Mouse (Mus musculus) adrenal gland, postnatal 0 days (tissue): ENCODE data around the gene Aldh1b1. TPM values are rescaled to one million over a fixed set of nuclear protein-coding genes. Genes with fewer than 3 reads are reported as not detected.

Source experiments
- polyA plus RNA-seq: library from polyadenylated mRNA; unstranded; fragments of >200 nt; fragmentation: Nextera tagmentation; extraction: Ambion mirVana; gene quantifications from 2 replicates; pipeline ENCODE4 v1.2.1, GENCODE M21; 2015

Gene Aldh1b1
- polyA plus RNA-seq, result 17.7 and 36.8 TPM in 2 replicates

DNA sequence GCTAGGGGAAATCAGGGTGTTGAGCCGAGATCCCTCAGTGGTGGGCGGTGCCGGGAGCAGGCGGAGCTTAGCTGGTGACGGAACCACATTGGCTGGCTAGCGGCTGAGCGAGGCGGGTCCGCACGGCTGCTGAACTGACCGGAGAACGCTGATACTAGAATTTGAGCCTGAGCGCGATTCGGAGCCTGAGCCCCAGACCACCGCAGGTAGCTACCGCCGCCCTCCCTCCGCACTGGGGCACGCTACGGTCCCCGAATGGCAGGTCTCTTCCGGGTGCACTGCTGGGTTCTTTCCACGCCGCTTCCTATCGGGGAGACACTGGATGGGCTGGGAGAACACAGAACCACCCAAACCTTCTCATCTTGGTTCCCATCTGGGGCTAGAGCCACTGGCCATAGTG lies at the start of gene Aldh1b1:
TSS of gene Aldh1b1 (plus strand) at position 59 of the 400 bp plus-strand sequence.

DNA sequence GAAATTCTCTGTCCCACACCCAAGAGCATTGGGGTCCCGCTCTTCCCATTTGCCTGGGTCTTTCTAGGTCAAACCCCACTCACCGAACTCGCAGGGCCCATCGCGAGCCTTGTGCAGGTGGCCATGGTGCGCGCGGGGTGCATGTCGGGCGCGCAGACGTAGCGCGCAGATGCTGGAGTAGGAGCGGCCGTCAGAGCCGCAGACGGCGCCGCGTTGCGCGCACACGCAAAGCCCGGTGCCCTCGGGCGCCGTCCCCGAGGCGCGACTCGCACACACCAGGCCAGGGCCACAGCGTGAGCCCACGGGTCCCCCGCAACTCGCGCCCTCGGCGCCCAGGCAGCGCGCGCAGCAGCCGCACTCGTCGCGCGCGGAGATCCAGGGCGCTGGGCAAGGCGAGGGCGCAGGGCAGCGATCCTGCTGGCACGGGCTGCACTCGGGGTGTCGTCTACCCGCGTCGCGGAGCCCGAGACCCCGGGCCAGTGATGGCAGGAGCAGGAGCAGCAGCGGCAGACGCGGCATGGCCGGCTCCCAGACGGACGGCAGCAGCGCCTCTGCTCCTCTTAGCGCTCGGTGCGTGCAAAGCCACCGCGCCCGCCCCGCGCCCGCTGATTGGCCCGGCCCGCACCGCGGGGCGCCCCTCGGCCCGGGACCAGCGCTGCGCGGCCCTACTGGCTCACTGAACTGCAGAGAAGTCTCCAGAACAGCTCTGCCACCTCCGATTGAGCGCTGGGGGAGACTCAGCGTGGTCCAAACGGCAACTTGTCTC lies 27.6 kb downstream of the Aldh1b1 start, which contains the start of gene Igfbpl1:
TSS of gene Igfbpl1 (minus strand) at position 649 of the 766 bp plus-strand sequence.

DNA sequence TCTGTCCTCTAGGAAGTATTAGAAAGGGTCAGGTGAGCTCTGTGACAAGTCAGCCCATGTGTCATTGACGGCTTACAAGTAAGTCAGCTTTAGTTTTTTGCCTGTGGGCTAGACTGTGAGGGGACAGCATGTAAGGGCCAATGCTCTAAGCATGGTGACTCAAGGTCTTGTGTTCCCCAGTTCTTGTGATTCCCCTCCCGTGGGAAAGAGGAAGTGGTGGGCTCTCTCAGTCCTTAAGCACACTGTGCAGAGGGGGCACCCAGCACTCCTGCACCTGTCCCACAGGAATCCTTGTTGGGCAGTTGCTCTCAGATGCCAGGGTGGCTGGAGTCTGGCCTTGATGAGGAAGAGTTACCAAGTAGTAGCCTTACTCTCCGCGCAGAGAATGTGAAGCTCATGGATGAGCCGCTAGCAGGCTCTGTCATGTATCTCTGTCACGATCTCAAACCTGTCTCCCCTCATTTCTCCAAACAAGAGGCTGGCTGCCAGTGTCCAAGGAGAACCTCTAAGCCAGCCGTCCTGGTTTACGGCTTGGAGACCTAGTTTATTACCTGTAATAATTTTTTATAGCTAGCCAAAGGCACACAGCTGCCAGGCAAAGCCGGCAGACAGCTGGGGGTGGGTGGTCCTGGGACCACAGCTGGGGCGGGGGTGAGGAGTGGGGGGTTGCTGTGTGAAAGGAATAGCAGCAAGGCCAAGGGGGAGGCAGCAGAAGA lies 49.4 kb downstream of the Aldh1b1 start, which contains the start of gene Stra6l:
TSS of gene Stra6l (plus strand) at position 556 of the 716 bp plus-strand sequence.

Other genes with a start within 250 kb of the Aldh1b1 start
- 0.84 and 1.9 TPM in 2 replicates for gene Igfbpl1, start 27.9 kb downstream of the Aldh1b1 start, polyA plus RNA-seq
- gene Stra6l, start 49.6 kb downstream of the Aldh1b1 start, polyA plus RNA-seq, result 0.47 and 0.99 TPM in 2 replicates
- 0.11 and 0.12 TPM in 2 replicates for gene Ccdc180, start 91.3 kb downstream of the Aldh1b1 start, polyA plus RNA-seq
- gene Tdrd7, start 166.3 kb downstream of the Aldh1b1 start, polyA plus RNA-seq, result 13.6 and 22.5 TPM in 2 replicates
- 6.1 and 7.5 TPM in 2 replicates for gene Tmod1, start 239.9 kb downstream of the Aldh1b1 start, polyA plus RNA-seq